Mouse (Mus musculus) R1 (cell line): ENCODE measurements at regions not wholly inside any gene's neighbourhood (a gene's known extent, or its start where the extent isn't known, plus 50 kb on each side); places are given as distances from the start of the nearest gene placed in this dataset.
A peak's percentile ranks its signal among the peaks of the same experiment; 100 is the strongest.
"Not testable (repeated sequence)": the region's sequence is repeated elsewhere in the genome, so short reads cannot be mapped to it uniquely, and the experiment has no call there.

Experiments
- DNase-seq: peaks from one replicate; pipeline ENCODE4 v3.0.0-alpha.2; 2018; ENCODE audit warnings: low read depth, low spot score

DNA sequence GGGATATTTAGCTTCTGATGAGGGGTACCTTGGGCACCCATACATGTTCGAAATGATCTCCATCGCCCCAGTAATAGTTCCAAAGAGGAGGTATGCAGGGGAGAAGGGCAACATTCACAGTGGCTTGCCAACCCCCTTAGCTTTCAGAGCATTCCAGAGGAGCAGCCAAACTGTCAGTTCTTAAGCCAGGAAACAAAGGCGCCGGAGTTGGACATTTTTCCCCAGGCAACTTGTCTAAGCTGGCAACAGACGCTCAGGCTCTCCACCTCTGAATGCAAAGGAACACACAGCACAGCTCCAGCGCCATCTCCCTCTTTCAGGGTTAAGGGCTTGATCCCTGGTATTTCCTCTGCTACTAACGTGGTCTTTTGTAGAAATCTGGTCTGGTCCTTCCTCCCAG, 169.2 kb upstream of the Kit start:
- no peak for DNase-seq

DNA sequence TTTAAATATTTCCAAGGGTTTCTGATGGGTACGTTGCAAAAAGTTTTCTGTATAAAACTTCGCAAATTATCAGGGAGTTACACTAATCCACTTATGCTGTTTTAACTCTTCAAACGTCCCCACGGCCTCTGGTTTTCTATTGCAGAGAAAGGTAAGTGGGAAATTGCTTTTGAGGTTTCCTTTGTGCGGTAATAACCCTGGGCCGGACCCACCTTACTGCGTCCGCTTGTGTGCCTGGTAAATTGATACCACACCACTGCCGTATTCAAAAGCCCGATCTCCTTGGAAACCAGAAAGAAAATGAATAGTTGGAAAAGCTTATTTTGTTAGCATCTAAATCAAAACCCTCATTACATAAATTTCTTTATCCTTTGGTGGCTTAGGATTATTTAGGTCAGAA, 167.0 kb upstream of the Kit start:
- no peak for DNase-seq

DNA sequence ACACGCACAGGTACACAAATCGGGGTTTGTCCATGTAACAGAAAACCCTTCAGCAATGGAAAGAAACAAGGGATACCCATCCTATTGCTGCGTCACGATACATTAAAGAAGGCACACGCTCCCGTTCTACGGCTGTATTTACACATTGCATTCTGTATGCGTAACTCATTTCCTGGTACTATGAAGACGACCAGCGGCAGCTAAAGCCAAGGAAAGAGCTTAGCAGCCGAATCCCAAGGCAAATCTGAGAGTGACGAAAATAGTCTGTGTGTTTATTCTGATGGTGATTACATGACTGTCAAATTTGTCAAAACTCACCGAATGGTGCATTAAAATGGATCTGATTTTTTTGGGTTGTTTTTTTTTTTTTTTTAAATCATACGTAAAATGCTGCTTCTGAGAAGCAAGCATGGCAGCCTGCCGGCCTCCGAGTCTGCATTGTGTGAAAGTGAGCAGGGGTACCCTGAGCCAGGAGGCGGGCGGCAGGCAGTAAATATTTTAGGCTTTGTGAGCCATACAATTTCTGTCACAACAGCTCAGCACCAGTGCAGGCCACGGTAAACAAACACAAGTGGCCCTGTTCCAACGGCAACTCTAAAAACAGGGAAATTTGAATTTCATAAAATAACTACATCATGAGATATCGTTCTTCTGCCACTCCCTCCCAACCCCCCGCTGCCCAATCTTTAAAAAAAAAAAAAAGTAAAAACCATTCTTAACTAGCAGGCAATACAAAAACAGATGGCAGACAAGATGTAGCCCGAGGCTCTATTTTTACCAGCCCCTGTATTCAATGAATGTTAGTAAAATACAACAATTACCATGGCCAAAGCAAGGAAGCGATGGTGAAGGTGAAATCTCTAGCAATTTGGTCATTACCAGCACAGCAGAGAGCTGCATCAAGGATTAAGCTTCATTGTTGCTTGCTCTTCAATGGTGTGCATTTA, 164.2 kb upstream of the Kit start:
- DNase-seq, result no peak

DNA sequence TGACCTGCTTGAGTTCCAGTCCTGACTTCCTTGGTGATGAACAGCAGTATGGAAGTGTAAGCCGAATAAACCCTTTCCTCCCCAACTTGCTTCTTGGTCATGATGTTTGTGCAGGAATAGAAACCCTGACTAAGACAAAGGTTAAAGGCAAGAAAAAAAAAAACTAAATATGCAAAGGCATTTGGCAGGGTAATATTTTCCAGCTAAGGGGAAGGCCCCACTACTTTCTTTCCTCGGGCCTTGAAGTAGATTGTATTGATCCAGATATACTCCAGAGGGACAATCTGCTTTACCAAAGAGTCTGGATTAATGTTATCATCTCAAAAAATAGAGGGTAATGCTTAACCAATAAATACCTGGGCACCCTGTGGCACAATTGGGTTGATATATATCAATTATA, 155.4 kb upstream of the Kit start:
- DNase-seq, result not testable (repeated sequence)

DNA sequence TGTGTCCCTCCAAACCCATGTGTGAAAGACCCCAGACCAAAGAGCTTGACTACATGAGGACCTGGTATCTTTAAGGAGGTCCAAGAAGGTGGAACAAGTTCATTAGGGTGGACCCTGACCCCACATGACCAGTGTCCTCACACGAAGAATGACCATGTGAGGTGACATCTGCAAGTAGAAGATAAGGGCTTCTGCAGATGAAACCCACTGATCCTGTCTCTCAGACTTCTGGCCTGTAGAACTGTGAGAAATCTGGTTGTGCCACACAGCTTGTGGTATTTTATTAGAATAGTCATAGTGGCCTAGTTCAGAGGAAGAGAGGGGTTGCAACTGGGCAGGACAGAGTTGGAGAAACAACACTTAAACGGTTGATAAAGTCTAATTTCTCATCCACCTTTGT, 141.8 kb upstream of the Kit start:
- no peak for DNase-seq

DNA sequence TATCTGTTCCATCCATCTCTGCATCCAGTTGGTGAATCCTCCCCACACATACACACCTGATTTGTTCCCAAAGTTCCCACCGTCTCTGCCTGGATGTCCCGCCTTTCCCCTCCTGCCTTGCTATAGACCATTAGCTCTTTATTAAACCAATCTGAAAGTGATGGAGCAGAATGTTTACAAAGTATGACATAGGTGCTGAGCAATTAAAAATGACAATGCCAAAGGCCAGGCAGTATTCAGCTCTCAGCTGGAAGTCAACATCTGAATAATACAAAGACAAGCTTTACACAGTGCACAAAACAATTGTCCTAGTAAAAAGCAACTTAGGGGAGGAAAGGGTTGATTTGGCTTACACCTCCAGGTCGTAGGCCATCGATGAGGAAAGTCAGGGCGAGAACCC, 136.8 kb upstream of the Kit start:
- DNase-seq, result peak; percentile 12

DNA sequence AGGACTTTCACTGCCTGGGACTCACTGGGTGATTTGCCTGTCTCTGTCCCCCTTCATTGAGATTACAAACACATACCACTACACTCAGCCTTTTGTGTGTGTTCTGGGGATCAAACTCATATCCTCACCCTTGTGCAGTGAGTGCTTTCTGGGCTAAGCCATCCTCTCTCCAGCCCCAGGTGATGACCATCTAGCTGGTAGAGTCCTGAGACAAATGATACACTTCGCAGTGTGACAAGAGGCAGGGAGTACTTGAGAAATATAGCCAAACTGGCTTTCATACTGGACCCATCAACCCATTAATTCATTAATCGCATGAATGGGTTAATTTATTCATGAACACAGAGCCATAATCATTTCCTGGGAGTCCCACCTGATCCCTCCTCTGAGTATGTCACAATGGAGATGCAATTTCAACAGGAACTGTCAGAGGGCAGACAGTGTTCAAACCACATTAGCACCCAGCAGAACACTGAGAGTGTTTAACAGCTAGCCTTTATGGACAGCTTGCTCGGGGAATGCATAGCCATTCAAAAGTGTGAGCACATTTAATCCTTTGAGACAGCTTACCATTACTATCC, 130.6 kb upstream of the Kit start:
- DNase-seq, result no peak

DNA sequence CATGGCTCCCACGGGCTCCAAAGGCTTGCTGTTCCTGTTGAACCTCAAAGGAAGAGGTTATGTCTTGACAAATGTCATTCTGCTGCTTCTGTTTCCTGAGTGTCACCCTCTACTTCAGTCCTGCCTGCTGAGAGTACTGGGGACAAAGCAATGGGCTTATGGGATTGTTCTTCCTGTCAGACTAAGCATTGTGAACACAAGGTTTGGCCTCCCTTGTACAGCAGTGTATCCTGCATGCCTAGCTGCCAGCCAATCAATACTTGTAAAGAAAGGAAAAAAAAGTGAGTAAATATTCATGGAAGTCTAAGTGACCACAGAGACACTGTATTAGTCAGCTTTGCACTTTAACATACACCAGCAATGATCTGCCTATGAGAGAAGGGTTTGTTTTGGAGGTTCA, 128.3 kb upstream of the Kit start:
- no peak for DNase-seq

DNA sequence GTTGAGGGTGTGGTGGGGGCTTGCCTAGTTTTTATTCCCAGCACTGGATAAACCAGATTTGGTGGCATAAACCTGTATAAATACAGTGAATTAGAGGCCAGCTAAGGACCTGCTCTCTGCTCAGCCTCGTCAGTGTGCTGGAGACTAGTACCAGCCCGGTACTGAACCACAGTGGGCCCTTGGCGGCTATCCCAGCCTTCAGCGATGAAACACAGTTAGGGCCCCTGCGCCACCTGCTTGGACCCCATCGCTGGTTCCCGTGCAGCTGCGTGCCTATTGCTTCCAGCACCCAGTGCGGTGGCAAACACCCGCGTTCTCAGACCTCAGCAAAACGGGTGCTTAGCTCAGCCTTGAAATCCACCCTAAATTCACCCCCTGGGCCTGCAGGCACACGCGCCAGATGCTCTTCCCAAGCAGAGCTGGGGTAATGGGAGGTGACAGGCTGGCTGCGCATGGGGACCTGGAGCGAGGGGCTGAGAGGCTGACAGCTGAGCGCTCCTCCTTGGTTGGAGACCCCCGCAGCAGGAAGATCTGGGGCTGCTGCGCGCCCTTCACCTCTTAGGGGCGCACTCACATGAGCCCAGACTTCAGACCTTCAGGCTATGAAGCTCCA, 124.7 kb upstream of the Kit start:
- DNase-seq, result no peak

DNA sequence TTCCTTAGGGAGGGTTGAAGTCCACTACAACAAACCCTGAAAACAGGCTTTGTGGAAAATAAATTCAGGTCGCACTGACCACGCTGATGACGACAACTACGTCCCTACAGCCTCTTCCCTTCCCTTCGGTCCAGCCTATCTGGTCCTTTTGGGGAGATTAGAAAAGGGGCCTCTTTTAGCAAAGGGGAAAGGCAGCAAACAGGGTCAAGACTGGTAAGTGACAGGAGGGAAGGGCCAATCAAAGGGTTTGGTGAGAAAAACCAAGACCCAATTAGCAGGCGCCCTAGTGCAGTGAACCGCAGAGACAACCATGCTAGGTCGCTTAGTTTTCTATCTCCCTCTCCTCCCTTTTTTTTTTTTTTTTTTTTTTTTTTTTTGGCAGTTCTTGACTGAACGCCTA, 124.2 kb upstream of the Kit start:
- DNase-seq, result peak; percentile 13

DNA sequence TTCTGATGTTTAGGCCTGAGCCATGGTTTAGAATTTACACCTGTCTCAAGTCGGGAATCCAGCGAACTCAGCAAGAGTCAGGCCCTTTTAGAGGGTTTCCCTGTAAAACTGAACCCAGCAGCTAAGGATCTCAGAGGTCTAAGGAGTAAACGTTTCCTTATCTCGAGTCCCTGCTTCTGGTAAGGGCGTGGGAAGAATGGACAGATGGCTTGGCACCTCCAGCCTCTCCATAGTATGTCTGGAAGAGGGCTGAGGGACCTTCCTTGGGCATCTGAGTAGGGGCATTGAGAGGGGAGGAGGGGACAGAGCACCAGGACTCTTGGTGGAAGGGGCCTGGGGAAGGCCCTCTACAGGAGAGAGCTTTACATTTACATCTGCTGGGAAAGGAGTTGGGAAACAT, 123.6 kb upstream of the Kit start:
- no peak for DNase-seq

DNA sequence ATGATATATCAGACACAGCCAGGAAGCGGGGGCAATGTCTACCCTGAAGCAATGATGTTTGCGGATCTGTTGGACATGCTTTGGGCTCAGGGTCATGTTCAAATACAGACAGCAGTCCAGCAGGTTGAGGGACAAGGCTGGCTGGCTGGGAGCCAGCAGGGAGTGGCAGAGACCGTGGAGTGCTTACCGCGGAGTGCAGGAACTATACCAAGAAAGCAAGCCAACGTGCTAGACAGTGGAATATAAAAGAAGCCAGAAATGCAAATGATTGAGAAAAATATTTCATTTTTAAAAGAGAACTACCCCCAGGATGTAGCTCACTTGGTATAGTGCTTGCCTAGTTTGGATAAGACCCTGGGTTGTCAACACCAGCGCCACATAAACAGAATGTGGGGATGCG, 123.0 kb upstream of the Kit start:
- no peak for DNase-seq

DNA sequence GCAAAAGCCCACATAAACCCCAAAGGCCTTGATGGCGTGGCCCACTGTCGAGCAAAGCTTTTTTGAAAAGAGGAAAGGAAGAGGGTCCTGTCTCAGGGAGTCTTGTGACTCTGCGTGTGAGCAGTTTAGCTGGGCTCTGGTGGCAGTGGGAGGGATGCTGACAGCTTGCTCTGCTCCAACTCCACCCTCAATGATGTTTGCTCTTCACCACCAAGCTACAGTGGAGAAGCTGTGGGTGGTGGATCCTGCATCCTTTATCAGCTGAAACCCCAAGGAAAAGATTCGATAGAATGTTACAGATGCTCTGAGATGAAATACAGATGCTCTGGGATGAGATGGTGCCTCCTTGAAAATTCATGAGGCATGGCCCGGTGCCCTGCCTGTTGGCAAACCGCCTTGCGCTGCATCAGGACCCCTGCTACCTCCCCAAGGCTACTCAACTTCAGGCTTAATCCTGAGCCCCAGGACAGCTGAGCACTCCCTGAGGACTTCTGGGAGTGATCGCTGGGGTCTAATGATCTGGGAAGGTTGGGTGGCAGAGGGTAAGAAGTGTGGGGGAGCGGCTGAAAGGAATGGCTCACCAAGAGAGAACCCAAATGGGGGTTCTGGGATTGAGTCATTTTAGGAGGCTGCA, 120.8 kb upstream of the Kit start:
- DNase-seq, result no peak

DNA sequence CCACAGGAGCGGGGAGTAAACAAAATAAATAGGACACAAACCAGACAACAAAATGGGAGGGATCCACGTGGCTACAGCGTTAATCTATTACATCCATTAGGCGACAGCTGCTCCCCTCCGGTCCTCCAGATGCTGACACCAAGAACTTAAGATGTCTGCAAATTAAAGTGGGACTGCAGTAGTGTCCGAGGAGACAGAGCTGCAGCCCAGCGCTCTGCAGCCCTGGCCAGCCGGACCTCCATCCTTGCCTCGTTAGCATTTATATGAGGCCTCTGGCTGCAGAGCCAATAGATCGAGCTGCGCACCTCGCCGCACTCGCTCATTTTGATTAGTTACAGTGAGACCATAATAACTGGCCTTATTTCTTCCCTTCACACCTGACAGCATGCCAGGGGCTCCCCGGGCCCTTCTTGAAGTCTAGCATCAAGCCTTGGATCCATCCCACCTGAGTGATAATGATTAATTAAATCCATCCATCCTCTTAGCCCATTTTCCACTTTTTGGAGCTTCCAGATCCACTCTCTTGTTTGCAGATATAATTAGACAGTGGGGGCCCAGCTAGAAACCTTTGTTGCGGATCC, 119.7 kb upstream of the Kit start:
- DNase-seq, result no peak

DNA sequence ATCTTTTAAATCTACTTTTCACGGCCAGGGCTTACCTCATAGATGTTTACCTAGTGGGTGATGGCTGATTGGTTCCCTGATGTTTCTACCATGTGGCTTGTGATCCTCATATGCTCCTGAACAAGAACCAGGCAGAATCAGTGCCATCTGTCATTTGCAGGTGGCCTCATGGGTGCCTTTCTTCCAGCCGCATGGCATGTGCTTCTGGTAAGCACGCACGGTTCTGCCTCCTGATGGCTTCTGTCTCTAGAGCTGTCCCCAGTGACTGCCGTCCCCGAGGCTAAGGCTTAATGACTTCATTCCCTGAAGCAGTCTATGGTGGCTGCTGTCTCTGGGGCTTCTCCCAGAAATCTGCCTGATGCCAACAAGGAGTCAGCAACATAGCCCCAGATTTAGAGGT, 117.3 kb upstream of the Kit start:
- DNase-seq, result no peak

DNA sequence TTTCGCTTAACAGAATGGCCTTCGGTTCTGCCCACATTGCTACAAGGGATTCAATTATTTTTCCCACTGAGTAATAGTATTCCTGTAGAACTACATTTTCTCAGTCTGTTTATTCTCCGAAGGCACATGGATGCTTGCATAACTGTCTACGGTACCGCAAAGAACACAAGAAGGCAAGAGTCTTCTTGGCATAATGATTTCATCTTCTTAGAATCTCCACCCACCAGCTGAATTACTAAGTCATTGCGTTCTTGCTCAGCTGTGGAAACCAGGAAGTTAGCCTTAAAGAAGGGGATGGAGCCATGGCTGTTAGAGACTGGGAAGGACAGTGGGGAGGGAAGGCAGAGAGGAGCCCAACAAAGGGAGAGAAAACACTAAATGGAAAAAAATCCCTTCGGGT, 116.4 kb upstream of the Kit start:
- no peak for DNase-seq

DNA sequence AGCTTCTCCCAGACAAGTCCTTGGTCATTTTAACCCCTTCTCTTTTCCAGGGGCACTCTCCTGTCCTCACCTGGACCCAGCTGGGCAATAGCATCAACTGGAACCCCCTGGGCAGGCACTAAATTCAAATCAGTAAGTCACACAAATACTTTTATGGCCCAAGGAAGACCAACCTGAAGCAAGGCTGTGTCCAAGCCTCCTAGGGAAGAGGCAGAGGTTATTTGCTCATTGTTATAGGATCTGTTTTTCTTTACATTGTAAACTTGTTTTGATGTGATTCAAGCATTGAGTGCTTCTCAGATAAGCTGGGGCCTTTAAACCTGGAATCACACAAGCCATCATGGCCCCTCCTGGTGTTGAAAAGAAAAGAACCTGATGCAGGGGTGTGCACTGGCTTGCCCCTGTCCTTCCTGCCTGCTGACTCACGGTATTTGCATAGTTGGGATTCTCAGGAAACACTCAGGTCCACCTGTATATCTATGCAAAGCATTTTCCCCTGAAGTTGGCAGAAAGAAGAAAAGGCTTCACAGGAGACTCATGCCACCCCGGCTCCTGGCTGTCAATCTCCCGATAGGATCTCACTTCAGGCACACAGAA, 114.9 kb upstream of the Kit start:
- DNase-seq, result no peak

DNA sequence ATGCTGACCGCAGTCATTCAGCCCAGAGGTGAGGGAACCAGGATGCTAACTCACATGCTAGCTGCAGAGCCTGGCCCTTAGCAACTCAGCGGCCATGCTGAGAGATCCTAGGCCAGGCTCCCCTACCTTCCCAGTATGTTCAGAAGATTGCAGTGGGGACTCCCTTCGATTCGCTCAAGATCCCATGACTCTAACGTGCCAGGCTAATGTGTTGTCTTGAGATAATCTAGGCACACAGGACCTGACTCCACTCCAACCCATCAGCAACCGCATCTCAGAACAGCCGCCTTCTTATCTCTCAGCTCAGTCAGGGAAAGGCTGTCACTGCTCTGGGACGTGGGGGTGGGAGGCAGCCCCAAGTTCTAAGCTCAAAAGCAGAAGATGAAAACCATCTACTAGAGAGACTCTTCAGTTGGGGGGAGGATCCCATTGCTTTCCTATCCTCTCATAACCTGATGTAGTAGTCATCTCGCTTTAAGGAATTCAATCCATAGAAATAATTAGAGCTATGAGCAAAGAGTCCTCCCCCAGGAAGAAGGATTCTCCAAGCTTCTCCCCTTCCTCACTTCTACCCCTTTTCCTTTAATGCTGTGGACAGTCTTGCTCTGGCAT, 114.2 kb upstream of the Kit start:
- DNase-seq, result no peak

DNA sequence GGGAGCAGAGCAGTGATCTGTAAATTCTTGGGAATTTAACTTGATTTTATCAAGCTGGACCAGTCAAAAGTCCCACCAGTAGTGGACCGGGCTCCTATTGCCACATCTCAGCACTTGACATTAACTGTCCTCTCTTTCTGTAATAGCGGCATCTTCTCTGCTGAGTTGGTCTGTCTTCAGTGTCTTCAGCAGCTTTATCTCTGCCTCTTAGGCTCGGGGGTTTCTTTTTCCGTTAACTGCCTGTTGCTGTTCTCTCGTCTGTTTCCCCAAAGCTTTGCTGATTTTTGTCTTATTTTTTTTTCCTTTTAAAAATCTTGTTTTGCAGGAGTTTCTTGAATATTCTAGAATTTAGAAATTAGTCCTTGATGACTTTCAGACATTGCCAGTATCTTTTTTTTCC, 113.3 kb upstream of the Kit start:
- no peak for DNase-seq

DNA sequence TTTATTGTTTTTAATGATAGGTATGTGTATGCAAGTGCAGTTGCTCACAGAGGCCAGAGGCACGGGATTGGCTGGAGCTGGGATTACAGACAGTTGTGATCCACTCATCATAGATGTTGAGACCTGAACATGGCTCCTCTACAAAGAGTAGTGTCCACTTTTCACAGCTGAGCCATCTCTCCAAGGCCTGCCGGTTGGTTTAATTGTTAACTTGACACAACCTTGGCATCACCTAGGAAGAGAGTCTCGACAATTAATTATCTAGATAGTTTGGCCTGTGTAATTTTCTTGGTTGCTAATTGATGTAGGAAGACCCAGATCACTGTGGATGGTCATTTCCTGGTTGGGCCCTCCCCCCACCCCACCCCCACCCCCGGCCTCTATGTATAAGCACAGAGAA, 111.1 kb upstream of the Kit start:
- no peak for DNase-seq

DNA sequence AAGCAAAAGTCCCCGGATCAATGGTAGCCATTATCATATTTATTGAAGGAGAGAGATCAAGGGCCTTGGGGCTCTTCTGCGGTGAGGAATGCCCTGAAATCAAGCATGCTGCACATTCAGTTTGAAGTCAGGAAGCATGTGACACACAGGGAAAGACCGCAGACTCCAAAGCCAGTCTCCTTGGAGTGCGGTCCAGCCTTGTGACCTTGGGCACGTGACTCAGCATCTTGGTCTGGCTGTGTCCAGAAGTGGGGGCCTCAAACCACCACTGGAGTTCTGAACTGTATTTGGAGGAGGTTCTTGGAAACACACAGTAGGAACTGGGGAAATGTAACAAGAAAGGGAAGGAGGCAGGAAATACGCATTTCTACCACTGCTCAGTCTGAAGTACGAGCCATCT, 109.0 kb upstream of the Kit start:
- DNase-seq, result no peak
